Mouse (Mus musculus) bone marrow, adult 2 months (tissue): Measurements from ENCODE around the gene Psmf1. TPM values are rescaled to one million over a fixed set of nuclear protein-coding genes. Genes with fewer than 3 reads are reported as not detected.

Source experiments
- H3K27ac ChIP-seq: fragments of 200-500 bp; 2 replicates; pipeline ENCODE4 v1.5.1; 2012; ENCODE audit warnings: low read depth, mild to moderate bottlenecking, control low read depth, inconsistent platforms, low read length; ENCODE audit not compliant: control insufficient read depth, poor library complexity, insufficient read depth
- H3K4me1 ChIP-seq: fragments of 200-500 bp; 2 replicates; pipeline ENCODE4 v1.6.1; 2011; ENCODE audit warnings: low read length; ENCODE audit not compliant: control insufficient read depth, insufficient read depth
- H3K4me3 ChIP-seq: fragments of 200-500 bp; replicated peaks from 2 replicates; pipeline ENCODE3; 2011; ENCODE audit warnings: mild to moderate bottlenecking, low read depth, low read length, control low read depth; ENCODE audit not compliant: control insufficient read depth
- CTCF ChIP-seq: fragments of 200-500 bp; IDR thresholded peaks from 2 replicates; pipeline ENCODE4 v1.5.1; 2011; ENCODE audit warnings: low read length, control low read depth; ENCODE audit not compliant: control insufficient read depth, insufficient read depth
- POLR2A ChIP-seq: fragments of 200-500 bp; IDR thresholded peaks from 2 replicates; pipeline ENCODE4 v1.6.1; 2011; ENCODE audit warnings: low read depth, mild to moderate bottlenecking, control low read depth, low read length, borderline replicate concordance; ENCODE audit not compliant: control insufficient read depth
- WGBS: fragments of 180-500 bp; shearing (Covaris S2); methylation state at CpG from one replicate; pipeline ENCODE4 v1.1.7; 2018; 5-methylcytosine and 5-hydroxymethylcytosine counted together
- polyA plus RNA-seq: library from polyadenylated mRNA; stranded (reverse); fragments of >200 nt; gene quantifications from 2 replicates; pipeline ENCODE4 v1.2.4, GENCODE M21; 2011; ENCODE audit warnings: low replicate concordance; ENCODE audit not compliant: missing spikeins, insufficient read depth, insufficient read length

Gene Psmf1
- polyA plus RNA-seq, 1 experiment = 31.9 TPM

DNA sequence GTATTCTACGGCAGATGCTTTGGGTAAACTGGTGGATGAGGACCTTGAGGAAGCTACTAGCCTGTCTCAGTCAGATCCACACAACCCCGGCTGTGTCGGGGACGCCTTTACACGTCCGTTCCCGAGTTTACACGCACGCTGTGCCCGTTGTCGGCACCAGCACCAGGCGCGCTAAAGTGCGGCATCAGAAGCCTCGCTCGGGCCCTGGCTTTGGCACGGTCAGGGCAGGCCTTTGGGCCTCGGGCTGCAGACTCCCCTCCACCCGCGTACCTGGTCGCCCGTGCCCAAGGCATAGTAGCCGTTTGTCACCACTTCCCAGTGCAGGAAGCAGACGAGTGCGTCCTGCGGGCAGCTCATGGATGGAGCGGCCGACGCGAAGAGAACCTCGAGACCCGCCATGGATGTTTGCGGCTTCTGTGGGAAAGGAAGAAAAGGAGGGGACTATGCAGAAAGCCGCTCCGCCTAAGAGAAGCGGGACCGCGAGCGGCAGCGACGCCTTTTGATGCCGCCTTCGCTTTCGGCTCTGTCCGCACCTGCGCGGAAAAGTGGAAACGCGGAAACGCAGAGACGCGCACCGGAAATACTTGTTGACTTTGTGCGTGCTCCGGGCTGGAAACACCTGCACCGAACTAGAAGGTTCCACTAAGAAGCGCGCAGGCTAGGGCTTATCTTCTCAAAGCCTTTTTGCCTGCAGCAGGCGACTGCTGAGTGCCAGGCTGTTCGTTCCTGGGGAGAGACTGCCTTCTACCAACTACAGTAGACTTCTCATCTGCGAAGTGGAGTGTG lies 3.1 kb downstream of the Psmf1 start:
- Histone ChIP-seq H3K4me3 (peak overlapping the region; percentile 88), H3K27ac (peak overlapping the region; percentile 74), H3K4me1 (no peaks in the 10 kb centered on the region; the same call in 1 of the 2 replicates)
- WGBS = under 1% methylated on average over 61 of the region's 61 CpGs
- TF ChIP-seq POLR2A (peak; percentile 80; the same call in 1 of the 2 replicates), CTCF (no peak)

DNA sequence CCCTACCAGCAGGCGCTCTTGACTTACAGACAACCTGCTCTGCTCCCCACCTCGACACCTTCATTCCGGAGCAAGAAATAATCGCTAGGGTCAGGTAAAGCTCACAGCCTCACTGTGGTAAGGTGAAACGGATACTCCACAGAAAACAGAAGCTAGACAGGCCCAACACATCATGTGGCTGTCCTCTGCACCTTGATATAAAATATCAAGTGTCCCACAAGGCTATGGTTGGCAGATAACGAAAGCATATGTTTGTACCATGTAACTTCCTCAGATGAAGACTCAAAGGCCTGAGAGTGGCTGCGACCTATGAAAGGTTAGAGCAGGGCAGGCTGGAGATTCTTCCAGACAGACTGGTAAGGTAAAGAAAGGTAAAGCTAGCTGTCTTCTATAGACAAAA lies 4.5 kb downstream of the Psmf1 start:
- Histone ChIP-seq H3K4me3 (peak overlapping the region; percentile 65), H3K27ac (peak overlapping the region; percentile 67), H3K4me1 (no peaks in the 10 kb centered on the region; the same call in 1 of the 2 replicates)
- 65% methylated on average over 7 of the region's 7 CpGs for WGBS
- TF ChIP-seq POLR2A = no peak
- no peak for TF ChIP-seq CTCF

DNA sequence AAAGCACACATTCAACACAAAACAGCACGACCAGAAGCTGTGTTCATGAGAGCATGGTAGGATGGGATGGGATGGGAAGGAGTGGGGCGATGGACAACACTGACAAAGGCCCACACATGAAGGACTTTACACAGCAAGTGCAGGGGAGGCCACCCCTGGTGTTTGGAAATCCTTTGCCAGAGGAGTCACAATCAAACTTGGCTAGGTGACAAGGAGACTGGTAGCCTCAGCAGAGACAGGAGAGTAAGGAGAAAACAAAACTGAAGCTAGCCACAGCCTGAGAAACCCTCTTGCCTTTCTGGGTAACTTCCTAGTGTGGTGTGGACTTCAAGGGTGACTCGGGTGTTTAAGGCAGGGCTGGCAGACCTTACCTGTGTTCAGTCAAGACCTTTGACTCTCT lies 4.9 kb downstream of the Psmf1 start:
- Histone ChIP-seq H3K4me1 (no peaks in the 10 kb centered on the region; the same call in 1 of the 2 replicates), H3K27ac (peak overlapping the region; percentile 67), H3K4me3 (peak overlapping the region; percentile 65)
- TF ChIP-seq CTCF (no peak), POLR2A (no peak)
- WGBS = 64% methylated on average over 3 of the region's 3 CpGs

DNA sequence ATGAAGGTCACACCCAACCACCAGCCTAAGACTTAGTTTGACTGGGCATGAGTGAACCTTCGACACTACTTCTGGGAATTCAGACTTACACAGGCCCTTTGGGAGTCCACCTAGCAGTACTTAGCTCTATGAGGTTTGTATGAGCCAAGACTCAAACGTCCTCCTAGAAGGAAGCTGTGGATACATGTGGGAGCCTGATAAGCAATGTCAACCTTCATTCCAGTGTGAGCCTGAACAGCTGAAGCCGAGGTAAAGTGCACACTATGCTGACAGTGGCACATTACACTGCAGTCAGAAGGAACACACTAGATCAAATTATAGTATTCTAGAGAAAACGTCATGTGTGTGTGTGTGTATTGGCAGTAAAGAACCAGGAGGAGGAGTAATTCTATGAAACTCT lies 5.5 kb downstream of the Psmf1 start:
- H3K4me3 ChIP-seq = no peak overlapping the region
- WGBS = 63% methylated on average over 4 of the region's 4 CpGs
- TF ChIP-seq POLR2A (no peak), CTCF (no peak)
- H3K27ac ChIP-seq = no peak overlapping the region
- no peaks in the 10 kb centered on the region; the same call in 1 of the 2 replicates for H3K4me1 ChIP-seq

DNA sequence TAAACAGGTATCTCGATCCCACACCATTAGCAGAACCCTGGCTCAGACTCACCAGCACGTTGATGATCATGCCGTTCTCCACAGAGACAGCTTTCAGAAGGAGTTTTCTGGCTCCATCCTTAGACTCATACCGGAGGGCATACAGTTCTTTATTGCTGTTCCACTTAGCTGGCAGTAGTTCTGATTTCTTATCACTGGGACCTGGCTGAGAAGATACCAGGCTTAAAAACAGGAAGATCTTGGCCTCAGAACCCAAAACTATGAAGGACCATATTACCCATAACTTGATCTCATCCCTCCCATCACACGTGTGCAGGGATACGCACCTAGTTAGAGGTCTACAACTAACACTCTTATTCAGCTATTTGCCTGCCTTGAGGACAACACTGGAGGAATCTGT lies 8.6 kb downstream of the Psmf1 start:
- Histone ChIP-seq H3K27ac (no peak overlapping the region), H3K4me1 (no peaks in the 10 kb centered on the region; the same call in 1 of the 2 replicates), H3K4me3 (no peak overlapping the region)
- 77% methylated on average over 6 of the region's 6 CpGs for WGBS
- TF ChIP-seq POLR2A (no peak), CTCF (no peak)

DNA sequence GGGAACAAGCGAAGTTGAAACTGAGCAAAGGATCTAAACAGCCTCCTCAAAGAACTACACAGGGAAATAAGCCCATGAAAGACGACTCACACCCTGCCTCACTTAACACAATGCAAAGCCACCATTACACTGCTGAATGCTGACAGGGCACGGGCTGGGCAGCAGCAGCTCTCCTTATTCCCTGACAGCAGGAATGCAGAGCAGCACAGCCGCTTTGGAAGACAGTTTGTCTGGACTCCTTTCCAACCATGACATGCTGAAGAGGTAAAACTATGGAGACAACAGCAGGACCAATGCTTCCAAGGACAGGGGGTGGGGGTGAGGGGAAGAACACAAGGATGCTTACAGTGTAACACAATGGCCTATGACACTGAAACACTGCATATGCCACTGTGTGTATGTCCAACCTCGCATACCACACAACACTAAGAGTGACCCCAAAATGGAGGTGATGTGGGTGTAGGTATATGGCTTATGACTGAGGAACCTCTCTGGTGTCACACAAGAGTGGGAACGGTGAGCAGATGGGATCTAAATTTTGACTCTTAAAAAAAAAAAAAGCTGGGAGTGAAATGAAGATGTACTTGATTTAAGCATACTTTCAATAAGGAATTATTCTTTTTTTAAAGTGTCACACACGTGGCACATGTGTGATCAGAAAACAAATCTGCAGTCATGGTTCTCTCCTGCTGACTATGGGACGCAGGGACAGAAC lies 10.7 kb downstream of the Psmf1 start:
- WGBS = 92% methylated on average over 8 of the region's 8 CpGs

DNA sequence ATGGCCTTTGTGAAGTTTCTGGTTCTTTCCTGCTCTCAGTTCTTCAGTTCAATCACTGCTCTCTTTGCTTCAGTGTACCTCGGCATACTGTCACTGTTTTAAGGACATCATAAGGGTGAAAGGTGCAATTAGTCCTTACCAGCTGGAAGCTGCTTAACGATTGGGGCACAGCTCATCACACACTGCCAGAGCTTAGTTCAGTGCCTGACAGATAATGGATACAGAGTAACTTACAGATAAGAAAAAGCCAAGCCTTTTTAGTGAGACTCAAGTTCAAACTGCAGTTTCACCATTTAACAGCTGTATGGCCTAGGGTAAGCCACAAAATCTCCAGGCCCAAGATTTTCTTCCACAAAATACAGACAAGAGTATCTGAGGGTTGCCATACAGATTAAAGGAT lies 19.9 kb downstream of the Psmf1 start:
- H3K27ac ChIP-seq = no peak overlapping the region
- H3K4me3 ChIP-seq = no peak overlapping the region
- WGBS = 70% methylated on average over 2 of the region's 2 CpGs
- no peak for TF ChIP-seq POLR2A
- no peak for TF ChIP-seq CTCF
- H3K4me1 ChIP-seq = no peaks in the 10 kb centered on the region; the same call in 1 of the 2 replicates

More for the DNA sequence above, 10.7 kb downstream of the Psmf1 start:
- no peak for TF ChIP-seq POLR2A
- no peak for TF ChIP-seq CTCF
- Histone ChIP-seq H3K27ac (no peak overlapping the region), H3K4me1 (no peaks in the 10 kb centered on the region), H3K4me3 (no peak overlapping the region)

DNA sequence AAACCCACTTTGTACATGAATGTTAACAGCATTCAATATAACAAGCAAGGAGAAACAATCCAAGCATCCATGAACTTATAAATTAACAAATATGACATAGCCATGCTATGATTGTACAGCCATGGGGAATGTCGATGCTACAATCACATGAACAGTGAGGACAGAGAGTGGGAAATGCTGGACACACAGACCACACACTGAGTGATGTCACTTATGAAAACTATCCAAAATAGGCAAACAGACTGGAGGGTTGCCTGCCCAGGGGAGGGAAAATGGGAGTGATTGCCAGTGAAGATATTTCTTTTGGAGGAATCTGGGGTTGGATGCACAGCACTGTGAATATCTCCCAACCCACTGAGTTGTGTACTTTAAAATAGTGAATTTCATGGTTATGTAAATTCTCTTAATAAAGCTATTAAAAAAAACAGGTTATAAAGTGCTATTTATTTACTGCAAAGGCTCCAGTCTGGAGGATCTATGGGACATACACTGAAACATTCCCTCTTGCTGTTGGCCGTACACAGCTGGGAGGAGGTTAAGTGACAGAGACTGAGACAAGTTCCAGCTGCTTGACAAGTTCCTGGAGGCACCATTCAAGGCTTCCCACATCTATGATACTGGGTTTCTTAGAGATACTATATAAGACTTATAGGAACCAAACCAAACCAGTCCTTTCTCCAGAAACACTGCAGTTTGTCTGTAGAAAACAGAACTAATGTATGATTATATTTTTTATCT lies 27.5 kb downstream of the Psmf1 start:
- H3K27ac ChIP-seq = no peak overlapping the region
- no peaks in the 10 kb centered on the region for H3K4me1 ChIP-seq
- TF ChIP-seq CTCF = no peak
- no peak for TF ChIP-seq POLR2A
- 88% methylated on average over 2 of the region's 2 CpGs for WGBS
- no peak overlapping the region for H3K4me3 ChIP-seq
